Mouse (Mus musculus) layer of hippocampus, adult 8-10 months (tissue): ENCODE results near the gene Sgcd. TPM values are rescaled to one million over a fixed set of nuclear protein-coding genes. Genes with fewer than 3 reads are reported as not detected.
A peak's percentile ranks its signal among the peaks of the same experiment; 100 is the strongest.

Experiments
- DNase-seq, 2 experiments: peaks; one replicate each; pipeline ENCODE4 v3.0.0; 2022; ENCODE audit warnings: low spot score in 2 of 2
- total RNA-seq, 4 experiments: library from RNA; stranded (reverse); gene quantifications; 2 replicates each; pipeline ENCODE4 v1.2.4; 2022

The Sgcd gene
- total RNA-seq, 4 experiments from 2014 or later, result 12.8 to 20.7 (median 15.3) TPM

DNA sequence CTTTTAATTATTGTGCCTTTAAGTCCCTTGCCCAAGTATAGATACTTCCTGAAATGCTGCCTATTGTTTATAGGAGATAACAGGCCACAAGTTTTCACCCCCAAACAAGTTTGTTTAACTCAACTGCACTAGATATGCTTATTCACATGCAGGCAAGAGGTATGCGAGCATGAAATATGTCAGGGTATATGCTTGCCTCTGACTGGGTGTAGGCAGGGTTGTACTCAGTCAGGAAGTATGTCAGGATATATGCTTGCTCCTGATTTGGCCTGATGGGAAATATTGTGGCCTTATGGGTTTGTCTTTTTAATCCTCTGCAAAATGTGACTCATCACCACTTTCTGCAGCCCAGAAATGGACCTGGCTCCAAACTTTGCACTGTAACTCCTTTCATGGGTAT lies 694.0 kb downstream of the Sgcd start:
- DNase-seq, result no peak

DNA sequence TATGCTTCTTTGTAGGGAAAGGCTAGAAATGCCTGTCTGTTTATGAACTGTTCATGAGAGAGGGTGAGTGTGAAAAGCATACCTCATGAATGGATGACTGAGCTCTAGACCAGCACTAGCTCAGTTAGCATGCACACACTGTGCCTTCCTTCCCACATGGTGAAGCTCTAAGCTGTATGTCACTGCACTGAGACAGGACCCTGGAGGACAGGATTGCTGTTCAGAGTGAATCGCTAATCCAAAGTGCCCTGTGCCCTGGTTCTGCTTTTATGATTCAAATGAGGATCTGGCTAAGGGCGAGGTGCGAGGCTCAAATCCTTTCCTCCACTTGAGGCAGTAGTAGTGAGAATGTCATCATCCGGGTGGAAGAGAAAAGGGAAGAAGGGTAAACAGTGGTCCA lies 712.2 kb downstream of the Sgcd start:
- no peak for DNase-seq

DNA sequence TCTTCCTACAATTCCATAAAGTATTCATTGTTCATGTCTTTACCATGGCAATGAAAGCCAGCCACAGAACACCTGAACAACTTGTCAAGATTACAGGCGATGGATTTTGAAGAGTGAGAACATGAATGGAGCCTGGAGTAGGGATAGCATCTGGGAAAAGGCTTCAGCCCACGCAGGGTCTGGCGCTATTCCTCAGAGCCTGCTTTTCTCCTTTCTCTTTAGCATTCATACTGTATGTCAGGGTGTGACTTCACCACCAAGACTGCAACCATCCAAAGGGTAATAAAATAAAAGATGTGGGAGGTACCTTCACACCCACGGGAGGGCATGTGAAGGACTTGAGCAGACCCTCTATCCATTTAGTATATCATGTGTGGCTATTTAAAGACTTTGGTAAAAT lies 720.2 kb downstream of the Sgcd start:
- DNase-seq, result peak; percentile 13 to 21

DNA sequence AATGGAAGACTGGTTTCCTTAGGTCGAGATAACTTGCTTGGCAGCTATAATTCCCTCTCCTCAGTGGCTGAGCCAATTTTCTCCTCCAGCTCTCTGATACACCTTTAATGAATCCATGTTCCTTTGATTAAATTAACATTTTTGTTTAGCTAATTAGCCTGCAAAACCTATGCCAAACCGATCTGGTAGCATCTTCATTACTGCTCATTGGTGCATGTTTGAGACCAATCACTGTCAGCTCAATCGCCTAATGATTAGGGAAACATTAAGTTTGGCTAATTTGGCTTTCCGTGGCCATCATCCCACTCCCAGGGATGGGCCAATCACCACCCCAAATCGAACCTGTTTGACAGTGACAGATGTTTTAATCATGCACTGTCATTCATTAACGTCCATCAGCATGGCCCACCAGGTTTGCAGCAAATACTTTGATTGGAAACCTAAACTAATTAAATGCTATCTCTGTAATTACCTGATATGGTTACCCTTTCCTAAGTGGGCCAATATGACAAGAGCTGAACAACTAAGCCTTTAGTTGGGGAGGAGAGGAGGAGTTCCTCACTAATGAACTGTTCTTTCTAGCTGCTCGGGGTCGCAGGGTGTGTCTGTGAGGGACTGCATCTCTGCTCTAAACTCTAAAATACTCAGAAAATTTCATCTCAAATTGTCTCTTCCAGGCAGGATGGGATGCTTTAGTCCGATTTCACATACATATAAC lies 724.3 kb downstream of the Sgcd start:
- DNase-seq, result no peak

- DNase-seq, result no peak
These were observed 738.5 kb downstream of the Sgcd start for GRCm38 (mm10) chr11:47250301-47250700.

DNA sequence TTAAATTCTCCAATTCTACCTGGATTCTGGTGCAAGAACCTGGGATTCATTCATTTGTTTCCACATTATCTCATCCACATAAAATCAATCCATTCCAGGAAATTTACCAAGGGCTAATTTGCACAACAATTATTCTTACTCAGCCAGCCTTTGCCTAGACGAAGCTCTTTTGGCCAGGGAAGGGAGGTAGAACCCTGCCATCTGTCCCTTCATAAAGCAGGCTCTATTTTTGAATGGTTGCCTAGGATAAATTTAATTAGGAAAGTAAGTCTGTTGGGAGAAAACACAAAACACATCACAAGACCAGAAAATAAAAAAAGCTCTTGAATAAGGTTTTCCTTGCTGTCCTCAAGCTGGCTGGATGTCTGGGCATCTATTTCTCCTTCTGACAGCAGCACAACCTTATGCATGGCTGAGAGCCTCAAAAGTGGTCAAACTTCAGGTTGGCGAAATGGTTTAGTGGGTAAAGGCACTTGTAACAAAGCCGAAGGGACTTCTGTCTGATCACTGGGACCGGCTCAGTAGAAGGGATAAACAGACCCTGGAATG lies 740.4 kb downstream of the Sgcd start:
- DNase-seq, result peak; percentile 6 to 7

GRCm38 (mm10) chr11:47247703-47248344 lies 740.9 kb downstream of the Sgcd start:
- no peak for DNase-seq

- DNase-seq, result no peak
These were observed 746.4 kb downstream of the Sgcd start for GRCm38 (mm10) chr11:47242401-47242800.

GRCm38 (mm10) chr11:47228222-47228621 lies 760.5 kb downstream of the Sgcd start:
- DNase-seq, result no peak

- no peak for DNase-seq
These were observed 764.6 kb downstream of the Sgcd start for GRCm38 (mm10) chr11:47224148-47224547.

DNA sequence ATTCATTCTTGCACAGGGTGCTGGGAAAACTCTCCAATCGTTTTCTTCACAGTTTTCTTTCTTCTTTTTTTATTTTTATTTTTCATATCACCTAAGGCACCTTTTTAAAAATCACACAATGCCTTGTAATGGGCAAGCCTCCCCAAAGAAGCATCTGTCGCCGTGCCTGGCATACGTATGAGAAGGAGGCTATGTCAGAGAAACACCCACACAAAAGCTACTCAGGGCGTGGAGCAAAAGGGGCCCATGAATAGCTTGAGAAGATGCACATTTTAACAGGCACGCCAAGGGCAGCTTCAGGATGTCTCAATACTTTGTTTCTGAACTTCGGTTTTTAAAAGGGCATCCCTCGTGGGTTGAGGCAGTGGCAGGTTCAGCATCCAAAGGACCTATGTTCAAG lies 777.2 kb downstream of the Sgcd start:
- no peak for DNase-seq

DNA sequence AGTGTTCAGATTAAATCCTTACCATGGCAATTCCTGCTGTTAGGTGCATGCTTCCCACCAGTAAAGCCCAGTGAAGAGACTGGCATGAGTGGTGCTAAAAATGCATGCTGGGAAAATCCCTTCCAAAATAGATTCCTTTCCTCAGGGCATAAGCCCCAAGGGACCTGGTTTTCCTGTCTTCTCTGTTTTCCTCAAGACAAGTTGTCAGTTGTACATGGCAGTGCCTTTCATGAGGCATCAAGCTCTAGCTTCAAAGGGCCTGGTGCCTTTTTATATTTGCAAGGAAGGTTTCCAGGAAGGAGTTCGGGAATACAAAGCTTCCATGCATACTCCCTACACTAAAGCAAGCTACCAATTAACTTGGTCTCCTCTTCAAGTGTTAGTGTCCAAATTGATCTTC lies 782.3 kb downstream of the Sgcd start:
- no peak for DNase-seq

- DNase-seq, result no peak
These were observed 789.7 kb downstream of the Sgcd start for GRCm38 (mm10) chr11:47199106-47199505.

DNA sequence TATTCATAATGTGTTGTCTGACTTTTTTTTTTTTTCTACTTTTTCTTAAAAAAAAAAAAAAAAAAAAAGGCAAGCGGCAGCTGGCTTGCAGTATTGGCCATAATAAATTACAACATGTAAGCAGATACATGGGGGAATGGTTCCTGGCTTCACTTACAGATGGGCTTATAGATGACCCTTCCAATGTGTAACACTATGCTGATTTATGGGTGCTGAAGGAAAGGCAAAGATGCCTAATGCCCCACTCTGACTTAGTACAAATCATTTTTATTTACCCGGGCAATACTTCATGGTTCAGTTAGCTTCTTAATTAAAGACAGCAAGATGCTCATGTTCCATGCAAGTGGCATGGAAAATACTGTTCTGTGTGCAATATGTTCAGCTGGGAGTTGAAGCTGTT lies 800.2 kb downstream of the Sgcd start:
- DNase-seq, result no peak

DNA sequence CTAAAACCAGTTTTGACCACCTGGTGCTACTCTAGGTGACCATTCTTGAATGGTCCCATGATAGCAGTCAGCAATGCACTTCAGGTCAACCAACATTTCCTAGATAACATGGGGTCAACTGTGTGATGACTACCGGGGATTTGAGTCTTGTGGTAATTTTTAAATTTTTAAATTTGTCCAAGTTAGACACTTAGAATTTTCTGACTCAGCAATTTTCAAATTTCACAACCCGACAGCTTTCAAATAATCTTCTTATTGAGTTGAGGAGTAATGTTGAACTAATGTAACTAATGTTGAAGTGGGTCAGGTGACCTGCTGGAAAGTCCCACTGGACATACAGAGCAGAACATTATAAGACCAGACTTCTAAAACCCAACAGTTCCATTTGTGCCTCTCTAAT lies 813.8 kb downstream of the Sgcd start:
- DNase-seq, result no peak

GRCm38 (mm10) chr11:47170926-47171625 lies 817.7 kb downstream of the Sgcd start:
- no peak for DNase-seq

DNA sequence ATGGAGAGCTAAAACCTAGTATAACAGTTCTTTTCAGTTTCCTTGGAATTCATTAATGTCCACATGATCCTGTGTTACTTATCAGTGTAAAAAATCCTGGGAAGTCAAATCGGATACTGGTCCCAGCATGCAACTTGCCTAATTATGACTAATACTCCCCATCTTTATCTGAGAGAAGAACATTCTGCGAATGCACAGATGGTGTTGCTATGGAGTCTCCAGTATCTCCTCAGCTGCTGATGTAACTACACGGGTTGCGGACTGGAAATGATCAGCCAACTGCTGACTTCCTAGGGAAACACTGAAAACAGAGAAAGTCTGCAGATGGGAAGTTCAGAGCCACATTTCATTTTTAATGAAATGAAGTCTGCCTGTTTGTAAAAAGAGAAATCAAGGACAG lies 821.4 kb downstream of the Sgcd start:
- DNase-seq, result peak; percentile 69 to 75

DNA sequence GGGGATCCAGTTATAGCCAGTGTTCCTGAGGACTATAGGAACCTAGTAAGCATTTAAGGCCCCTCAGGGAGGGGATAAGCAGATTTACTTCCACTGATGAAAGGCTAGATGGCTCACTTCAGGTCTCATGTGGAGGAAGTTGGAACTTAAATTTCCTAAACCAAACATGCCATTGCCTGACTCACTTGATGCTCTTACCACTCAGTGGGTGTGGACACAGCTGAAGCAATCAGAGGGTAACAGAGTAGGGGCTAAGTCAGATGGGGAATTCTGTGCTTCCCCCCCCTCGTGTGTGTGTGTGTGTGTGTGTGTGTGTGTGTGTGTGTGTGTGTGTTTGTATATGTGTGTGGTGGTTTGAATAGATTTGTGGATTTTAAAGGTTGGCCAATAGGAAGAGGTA lies 830.7 kb downstream of the Sgcd start:
- no peak for DNase-seq

GRCm38 (mm10) chr11:47156730-47157693 lies 831.8 kb downstream of the Sgcd start:
- DNase-seq, result no peak

GRCm38 (mm10) chr11:47154837-47155430 lies 833.8 kb downstream of the Sgcd start:
- no peak for DNase-seq

GRCm38 (mm10) chr11:47149607-47150006 lies 839.2 kb downstream of the Sgcd start:
- DNase-seq, result no peak
